Mouse (Mus musculus) small intestine, adult 2 months (tissue): ENCODE measurements at regions not wholly inside any gene's neighbourhood (a gene's known extent, or its start where the extent isn't known, plus 50 kb on each side); places are given as distances from the start of the nearest gene placed in this dataset.

ENCODE experiments used
- CTCF ChIP-seq: fragments of 200-500 bp; IDR thresholded peaks from 2 replicates; pipeline ENCODE4 v1.5.1; 2012; ENCODE audit warnings: low read depth, mild to moderate bottlenecking, control low read depth, inconsistent platforms, low read length, moderate library complexity, mixed read lengths; ENCODE audit not compliant: insufficient replicate concordance, insufficient read length; ENCODE audit errors: extremely low read depth
- POLR2A ChIP-seq: fragments of 200-500 bp; IDR thresholded peaks from 2 replicates; pipeline ENCODE4 v1.6.1; 2012; ENCODE audit warnings: low read depth, mild to moderate bottlenecking, control low read depth, inconsistent platforms, low read length, moderate library complexity

GRCm38 (mm10) chr11:56256356-56256755, 215.5 kb upstream of the Nmur2 start:
- TF ChIP-seq CTCF: no peak
- TF ChIP-seq POLR2A: no peak
